ENCODE assay signal across 14 mouse cellular contexts in the genomic region with DNA sequence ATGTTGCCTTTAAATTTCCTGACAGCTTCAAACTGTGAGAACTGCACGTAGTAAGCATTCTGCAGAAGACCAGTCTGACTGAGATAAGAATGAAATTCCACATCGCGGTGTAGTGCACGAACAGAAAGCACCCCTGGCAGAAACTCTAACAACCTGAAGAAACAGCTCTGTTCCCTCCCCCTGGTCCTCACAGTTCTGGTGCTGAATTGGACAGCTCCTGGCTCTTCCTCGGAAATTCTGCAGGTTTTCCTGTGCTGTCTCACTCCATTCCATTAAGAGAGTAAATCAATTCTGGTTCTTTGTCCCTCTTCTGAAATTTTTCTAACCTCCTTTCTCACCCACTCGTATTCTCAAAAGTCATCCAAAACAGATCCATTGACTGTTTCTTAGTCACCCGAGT. TPM values are rescaled to one million over a fixed set of nuclear protein-coding genes. Genes with fewer than 3 reads are reported as not detected.
A peak's percentile ranks its signal among the peaks of the same experiment; 100 is the strongest.
DNase-seq lines count a peak whose midpoint lies in the region; ATAC-seq lines count a peak whose summit lies in the region.
"Had no signal": no experiment of that assay in that cellular context is flagged by ENCODE, and none has a peak within 500 bp of the region (broad histone marks: within the 10 kb centered on the region; RNA-seq: fewer than 3 reads in every experiment).

No protein-coding gene starts in this region.

- no peak for ATAC-seq in megakaryocyte, adult 5-6 weeks (ENCODE audit: poor library complexity, severe bottlenecking)
- ATAC-seq: inflammation-experienced regulatory T-cells, adult 6 months; liver, embryonic 12.5 days had no signal

- peak; percentile 45 for DNase-seq in adrenal gland, postnatal 10 days
- no peak for DNase-seq in adrenal gland, adult 8-10 months
- peak; percentile 57 to 63 for DNase-seq in kidney, postnatal 4 days
- DNase-seq in kidney, adult 11 months: no peak
- DNase-seq in NIH3T3 (ENCODE audit: low read depth): peak; percentile 71
- DNase-seq in hindlimb bud, embryonic 11.5 days (ENCODE audit: extremely low spot score, low read depth, low spot score): peak; percentile 47
- DNase-seq in cerebellum, adult 11-12 months: no peak
- DNase-seq: adrenal gland, adult 2 months; cerebellum, adult 2 months; thymus, adult 2 months had no signal

RNA-seq across cellular contexts. Expression of gene Ccna1, which starts 43.6 kb away (rescaled TPM):
- under 1 TPM; 0.48 to 0.67 TPM for total RNA-seq in adrenal gland, postnatal 10 days (2021)
- total RNA-seq in adrenal gland, adult 8-10 months (2022): not detected
- total RNA-seq in megakaryocyte, adult 5-6 weeks (2015): not detected in 2 replicates
- total RNA-seq in megakaryocyte, adult 5-6 weeks (2017): not detected in 2 replicates
- total RNA-seq: G1E had no signal

Comparison
In these comparisons a context has a peak if more than half of its experiments do, and no peak if none do; other contexts are left out.
1. DNase-seq: peak in adrenal gland, postnatal 10 days (single experiment), kidney, postnatal 4 days (2 of 2), NIH3T3 (single experiment) and hindlimb bud, embryonic 11.5 days (single experiment); none in adrenal gland, adult 8-10 months (single experiment), kidney, adult 11 months (single experiment) and cerebellum, adult 11-12 months (single experiment).